Mouse (Mus musculus): Measurements from ENCODE around the gene Esrrg. TPM values are rescaled to one million over a fixed set of nuclear protein-coding genes. Genes with fewer than 3 reads are reported as not detected.

Gene Esrrg
- polyA plus RNA-seq, 1 experiment from 2014 or later, result 20.0 TPM

GRCm38 (mm10) chr1:187888142-187888541, 279.6 kb downstream of the Esrrg start:
- Histone ChIP-seq H3K36me3 (no peaks in the 10 kb centered on the region), H3K4me2 (no peak overlapping the region), H3K9me3 (replicated peaks) (no peaks in the 10 kb centered on the region), H3K4me1 (replicated peaks) (peaks cover 7% of the 10 kb centered on the region), H3K4me3 (no peak overlapping the region), H3K27ac (no peak overlapping the region), H3K27me3 (no peaks in the 10 kb centered on the region), H3K9ac (no peak overlapping the region)
- WGBS, result 54% methylated on average over 8 of the region's 8 CpGs
- no peak for ATAC-seq (replicated peaks; ENCODE audit: insufficient number of reproducible peaks, insufficient read depth, low FRiP score, low read depth)

- H3K36me3 ChIP-seq, result no peaks in the 10 kb centered on the region
- 88% methylated on average over 4 of the region's 4 CpGs for WGBS
- no peak overlapping the region for H3K27ac ChIP-seq
- peaks cover 7% of the 10 kb centered on the region for H3K4me1 ChIP-seq (replicated peaks)
- no peak overlapping the region for H3K9ac ChIP-seq
- no peak overlapping the region for H3K4me2 ChIP-seq
- no peak for ATAC-seq (replicated peaks; ENCODE audit: insufficient number of reproducible peaks, insufficient read depth, low FRiP score, low read depth)
- H3K9me3 ChIP-seq (replicated peaks), result no peaks in the 10 kb centered on the region
- no peak overlapping the region for H3K4me3 ChIP-seq
- H3K27me3 ChIP-seq, result no peaks in the 10 kb centered on the region
Observed at GRCm38 (mm10) chr1:187889096-187889495, 280.5 kb downstream of the Esrrg start.

GRCm38 (mm10) chr1:187891262-187891661, 282.7 kb downstream of the Esrrg start:
- ATAC-seq (replicated peaks; ENCODE audit: insufficient number of reproducible peaks, insufficient read depth, low FRiP score, low read depth), result no peak
- H3K27ac ChIP-seq, result no peak overlapping the region
- 81% methylated on average over 9 of the region's 9 CpGs for WGBS

GRCm38 (mm10) chr1:187895459-187895858, 286.9 kb downstream of the Esrrg start:
- Histone ChIP-seq H3K9ac (no peak overlapping the region), H3K9me3 (replicated peaks) (no peaks in the 10 kb centered on the region), H3K27me3 (no peaks in the 10 kb centered on the region), H3K36me3 (no peaks in the 10 kb centered on the region), H3K27ac (no peak overlapping the region), H3K4me1 (replicated peaks) (peaks cover 3% of the 10 kb centered on the region; the same call in 1 of the 2 replicates), H3K4me2 (no peak overlapping the region), H3K4me3 (no peak overlapping the region)
- ATAC-seq (replicated peaks; ENCODE audit: insufficient number of reproducible peaks, insufficient read depth, low FRiP score, low read depth), result no peak
- WGBS, result 48% methylated on average over 1 of the region's 1 CpGs

More at GRCm38 (mm10) chr1:187891262-187891661, 282.7 kb downstream of the Esrrg start:
- Histone ChIP-seq H3K9me3 (replicated peaks) (no peaks in the 10 kb centered on the region), H3K36me3 (no peaks in the 10 kb centered on the region), H3K27me3 (no peaks in the 10 kb centered on the region), H3K4me1 (replicated peaks) (peaks cover 10% of the 10 kb centered on the region), H3K4me3 (no peak overlapping the region), H3K9ac (no peak overlapping the region), H3K4me2 (no peak overlapping the region)

- no peaks in the 10 kb centered on the region for H3K9me3 ChIP-seq (replicated peaks)
- H3K36me3 ChIP-seq, result no peaks in the 10 kb centered on the region
- no peak overlapping the region for H3K9ac ChIP-seq
- 88% methylated on average over 3 of the region's 3 CpGs for WGBS
- H3K4me2 ChIP-seq, result no peak overlapping the region
- no peak for ATAC-seq (replicated peaks; ENCODE audit: insufficient number of reproducible peaks, insufficient read depth, low FRiP score, low read depth)
- H3K27me3 ChIP-seq, result no peaks in the 10 kb centered on the region
- H3K27ac ChIP-seq, result no peak overlapping the region
- no peak overlapping the region for H3K4me3 ChIP-seq
- peaks cover 3% of the 10 kb centered on the region; the same call in 1 of the 2 replicates for H3K4me1 ChIP-seq (replicated peaks)
Observed at GRCm38 (mm10) chr1:187896291-187896690, 287.7 kb downstream of the Esrrg start.

GRCm38 (mm10) chr1:187896910-187897309, 288.3 kb downstream of the Esrrg start:
- no peak overlapping the region for H3K4me2 ChIP-seq
- 69% methylated on average over 7 of the region's 7 CpGs for WGBS

GRCm38 (mm10) chr1:187899541-187899940, 290.9 kb downstream of the Esrrg start:
- H3K27me3 ChIP-seq, result no peaks in the 10 kb centered on the region
- no peak overlapping the region for H3K27ac ChIP-seq
- no peak overlapping the region for H3K4me2 ChIP-seq
- no peaks in the 10 kb centered on the region for H3K36me3 ChIP-seq
- H3K9ac ChIP-seq, result no peak overlapping the region
- no peak for ATAC-seq (replicated peaks; ENCODE audit: insufficient number of reproducible peaks, insufficient read depth, low FRiP score, low read depth)
- no peaks in the 10 kb centered on the region for H3K9me3 ChIP-seq (replicated peaks)
- H3K4me1 ChIP-seq (replicated peaks), result peaks cover 10% of the 10 kb centered on the region
- 69% methylated on average over 4 of the region's 4 CpGs for WGBS
- H3K4me3 ChIP-seq, result no peak overlapping the region

More at GRCm38 (mm10) chr1:187896910-187897309, 288.3 kb downstream of the Esrrg start:
- H3K4me1 ChIP-seq (replicated peaks), result peaks cover 4% of the 10 kb centered on the region
- H3K4me3 ChIP-seq, result no peak overlapping the region
- H3K9ac ChIP-seq, result no peak overlapping the region
- H3K27ac ChIP-seq, result no peak overlapping the region
- ATAC-seq (replicated peaks; ENCODE audit: insufficient number of reproducible peaks, insufficient read depth, low FRiP score, low read depth), result no peak
- H3K9me3 ChIP-seq (replicated peaks), result no peaks in the 10 kb centered on the region
- no peaks in the 10 kb centered on the region for H3K36me3 ChIP-seq
- H3K27me3 ChIP-seq, result no peaks in the 10 kb centered on the region

GRCm38 (mm10) chr1:187900756-187901155, 292.2 kb downstream of the Esrrg start:
- 50% methylated on average over 6 of the region's 6 CpGs for WGBS
- Histone ChIP-seq H3K4me1 (replicated peaks) (peaks cover 7% of the 10 kb centered on the region), H3K9ac (no peak overlapping the region), H3K4me3 (no peak overlapping the region), H3K27ac (no peak overlapping the region), H3K4me2 (no peak overlapping the region), H3K9me3 (replicated peaks) (no peaks in the 10 kb centered on the region), H3K36me3 (no peaks in the 10 kb centered on the region), H3K27me3 (no peaks in the 10 kb centered on the region)
- ATAC-seq (replicated peaks; ENCODE audit: insufficient number of reproducible peaks, insufficient read depth, low FRiP score, low read depth), result no peak

- H3K36me3 ChIP-seq, result no peaks in the 10 kb centered on the region
- peaks cover 7% of the 10 kb centered on the region for H3K4me1 ChIP-seq (replicated peaks)
- ATAC-seq (replicated peaks; ENCODE audit: insufficient number of reproducible peaks, insufficient read depth, low FRiP score, low read depth), result no peak
- no peak overlapping the region for H3K27ac ChIP-seq
- 51% methylated on average over 3 of the region's 3 CpGs for WGBS
- H3K9me3 ChIP-seq (replicated peaks), result no peaks in the 10 kb centered on the region
- H3K4me2 ChIP-seq, result no peak overlapping the region
- no peaks in the 10 kb centered on the region for H3K27me3 ChIP-seq
- H3K4me3 ChIP-seq, result no peak overlapping the region
- H3K9ac ChIP-seq, result no peak overlapping the region
Observed at GRCm38 (mm10) chr1:187902176-187902575, 293.6 kb downstream of the Esrrg start.

- Histone ChIP-seq H3K4me2 (no peak overlapping the region), H3K4me3 (no peak overlapping the region), H3K9ac (no peak overlapping the region), H3K9me3 (replicated peaks) (no peaks in the 10 kb centered on the region), H3K4me1 (replicated peaks) (peaks cover 17% of the 10 kb centered on the region), H3K27me3 (no peaks in the 10 kb centered on the region), H3K27ac (no peak overlapping the region), H3K36me3 (no peaks in the 10 kb centered on the region)
- 69% methylated on average over 4 of the region's 4 CpGs for WGBS
- ATAC-seq (replicated peaks; ENCODE audit: insufficient number of reproducible peaks, insufficient read depth, low FRiP score, low read depth), result no peak
Observed at GRCm38 (mm10) chr1:187904731-187905130, 296.1 kb downstream of the Esrrg start.

- H3K27ac ChIP-seq, result peak overlapping the region; percentile 74
- no peak overlapping the region for H3K4me3 ChIP-seq
- H3K9ac ChIP-seq, result no peak overlapping the region
- ATAC-seq (replicated peaks; ENCODE audit: insufficient number of reproducible peaks, insufficient read depth, low FRiP score, low read depth), result no peak
- peaks cover 21% of the 10 kb centered on the region for H3K4me1 ChIP-seq (replicated peaks)
- H3K9me3 ChIP-seq (replicated peaks), result no peaks in the 10 kb centered on the region
- H3K4me2 ChIP-seq, result no peak overlapping the region
- no peaks in the 10 kb centered on the region for H3K27me3 ChIP-seq
- H3K36me3 ChIP-seq, result no peaks in the 10 kb centered on the region
- WGBS, result 74% methylated on average over 7 of the region's 7 CpGs
Observed at GRCm38 (mm10) chr1:187907407-187907806, 298.8 kb downstream of the Esrrg start.

- H3K9ac ChIP-seq, result no peak overlapping the region
- H3K36me3 ChIP-seq, result no peaks in the 10 kb centered on the region
- peaks cover 20% of the 10 kb centered on the region for H3K4me1 ChIP-seq (replicated peaks)
- WGBS, result 13% methylated on average over 3 of the region's 3 CpGs
- no peak overlapping the region for H3K4me2 ChIP-seq
- peak overlapping the region; percentile 74 for H3K27ac ChIP-seq
- no peaks in the 10 kb centered on the region for H3K9me3 ChIP-seq (replicated peaks)
- peak; percentile 10; the same call in 1 of the 2 replicates for ATAC-seq (replicated peaks; ENCODE audit: insufficient number of reproducible peaks, insufficient read depth, low FRiP score, low read depth)
- H3K4me3 ChIP-seq, result no peak overlapping the region
- no peaks in the 10 kb centered on the region for H3K27me3 ChIP-seq
Observed at GRCm38 (mm10) chr1:187907871-187908270, 299.3 kb downstream of the Esrrg start.

Measured in heart, embryonic 15.5 days (tissue).